Mouse (Mus musculus) ES-E14 (cell line): ENCODE results near the gene Stk40.

Source experiments
- CHD2 ChIP-seq: IDR thresholded peaks from 2 replicates; pipeline ENCODE4 v1.6.1; 2014; ENCODE audit warnings: mild to moderate bottlenecking, low read depth, low read length, inconsistent platforms
- HCFC1 ChIP-seq: IDR thresholded peaks from 2 replicates; pipeline ENCODE4 v1.6.1; 2012; ENCODE audit warnings: low read length, inconsistent platforms, borderline replicate concordance; ENCODE audit not compliant: insufficient read depth

GRCm38 (mm10) chr4:126111153-126111549 lies 7.4 kb downstream of the Stk40 start:
- no peak for TF ChIP-seq CHD2
- no peak for TF ChIP-seq HCFC1
